Mouse (Mus musculus) small intestine, adult 2 months (tissue): ENCODE measurements around the gene Dazap1.

Experiments
- CTCF ChIP-seq: fragments of 200-500 bp; IDR thresholded peaks from 2 replicates; pipeline ENCODE4 v1.5.1; 2012; ENCODE audit warnings: low read depth, mild to moderate bottlenecking, control low read depth, inconsistent platforms, low read length, moderate library complexity, mixed read lengths; ENCODE audit not compliant: insufficient replicate concordance, insufficient read length; ENCODE audit errors: extremely low read depth
- POLR2A ChIP-seq: fragments of 200-500 bp; IDR thresholded peaks from 2 replicates; pipeline ENCODE4 v1.6.1; 2012; ENCODE audit warnings: low read depth, mild to moderate bottlenecking, control low read depth, inconsistent platforms, low read length, moderate library complexity

GRCm38 (mm10) chr10:80325045-80325444 is 63.8 kb downstream of the Dazap1 start:
- TF ChIP-seq POLR2A (no peak), CTCF (no peak)
